Mouse (Mus musculus) kidney, embryonic 15.5 days (tissue): ENCODE data around the gene Pam16. TPM values are rescaled to one million over a fixed set of nuclear protein-coding genes. Genes with fewer than 3 reads are reported as not detected.
A peak's percentile ranks its signal among the peaks of the same experiment; 100 is the strongest.

Source experiments
- ATAC-seq: fragments of 200-750 bp; cut with Nextera tagmentation; replicated peaks from 2 replicates; pipeline ENCODE4 v1.8.0; 2017; ENCODE audit warnings: moderate TSS enrichment; ENCODE audit not compliant: low FRiP score
- H3K27ac ChIP-seq: fragments of 300-500 bp; sonication (generic); 2 replicates; pipeline ENCODE4 v1.5.1; 2015; ENCODE audit warnings: mild to moderate bottlenecking, inconsistent platforms
- H3K27me3 ChIP-seq: fragments of 300-500 bp; sonication (generic); 2 replicates; pipeline ENCODE4 v1.6.1; 2015; ENCODE audit warnings: inconsistent platforms
- H3K36me3 ChIP-seq: fragments of 300-500 bp; sonication (generic); 2 replicates; pipeline ENCODE4 v1.6.1; 2015; ENCODE audit warnings: inconsistent platforms
- H3K4me1 ChIP-seq: fragments of 300-500 bp; sonication (generic); 2 replicates; pipeline ENCODE4 v1.6.1; 2015; ENCODE audit warnings: inconsistent platforms
- H3K4me2 ChIP-seq: fragments of 300-500 bp; sonication (generic); 2 replicates; pipeline ENCODE4 v1.6.1; 2015; ENCODE audit warnings: moderate library complexity, mild to moderate bottlenecking, inconsistent platforms
- H3K4me3 ChIP-seq: fragments of 300-500 bp; sonication (generic); replicated peaks from 2 replicates; pipeline ENCODE4 v1.5.1; 2015; ENCODE audit warnings: mild to moderate bottlenecking, inconsistent platforms
- H3K9ac ChIP-seq: fragments of 300-500 bp; sonication (generic); 2 replicates; pipeline ENCODE4 v1.6.1; 2015; ENCODE audit warnings: mild to moderate bottlenecking, inconsistent platforms
- H3K9me3 ChIP-seq: fragments of 300-500 bp; sonication (generic); replicated peaks from 2 replicates; pipeline ENCODE4 v1.6.1; 2016; ENCODE audit warnings: inconsistent platforms
- WGBS: fragments of 180-500 bp; shearing (Covaris S2); methylation state at CpG from one replicate; pipeline ENCODE4 v1.1.7; 2015; ENCODE audit warnings: mixed read lengths; 5-methylcytosine and 5-hydroxymethylcytosine counted together
- polyA plus RNA-seq: library from polyadenylated mRNA; unstranded; fragments of >200 nt; fragmentation: Nextera tagmentation; extraction: Ambion mirVana; gene quantifications from 2 replicates; pipeline ENCODE4 v1.2.1, GENCODE M21; 2015

The Pam16 gene
- polyA plus RNA-seq, 1 experiment from 2014 or later: 92.6 TPM

DNA sequence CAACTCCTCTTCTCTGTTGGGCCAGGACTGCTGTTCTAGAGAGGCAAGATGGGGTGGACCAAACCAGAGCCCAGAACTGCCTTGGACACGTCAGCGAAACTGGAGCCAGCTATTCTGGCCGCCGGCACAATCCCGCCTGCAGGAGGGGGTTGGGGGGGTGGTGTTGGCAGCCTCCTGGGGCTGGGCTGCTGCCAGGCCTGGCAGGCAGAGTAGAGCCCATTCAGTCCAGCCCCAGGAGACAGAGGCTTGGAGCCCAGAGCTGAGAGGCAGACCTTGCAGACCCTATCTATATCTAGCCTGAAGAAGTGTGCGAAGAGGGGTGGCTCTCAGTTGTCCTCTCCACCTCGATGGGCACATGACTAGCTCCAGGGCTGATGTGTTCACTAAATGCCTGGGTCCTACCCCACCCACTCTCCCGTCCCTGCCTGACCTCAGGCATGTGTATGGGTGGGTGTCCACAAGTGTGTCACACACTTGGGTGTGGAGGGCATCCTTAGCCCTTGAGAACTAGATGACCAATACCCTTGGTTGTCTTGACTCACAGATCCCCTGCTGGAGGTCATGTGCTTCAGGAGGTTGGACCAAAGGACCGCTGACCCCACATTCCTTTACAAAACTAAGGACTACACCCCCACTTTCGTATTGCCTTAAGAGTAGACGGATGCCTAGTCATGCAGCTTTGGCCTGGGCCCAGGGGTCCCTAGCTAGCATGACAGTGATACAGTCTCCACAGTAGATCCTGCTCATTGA, 19.1 kb upstream of the Pam16 start:
- 67% methylated on average over 11 of the region's 11 CpGs for WGBS
- ATAC-seq: no peak
- Histone ChIP-seq H3K27me3 (no peaks in the 10 kb centered on the region), H3K27ac (peak overlapping the region; percentile 96), H3K4me2 (peak overlapping the region; percentile 73), H3K9me3 (no peaks in the 10 kb centered on the region), H3K9ac (no peak overlapping the region), H3K4me1 (peaks cover 90% of the 10 kb centered on the region), H3K4me3 (no peak overlapping the region), H3K36me3 (peaks cover 33% of the 10 kb centered on the region)

DNA sequence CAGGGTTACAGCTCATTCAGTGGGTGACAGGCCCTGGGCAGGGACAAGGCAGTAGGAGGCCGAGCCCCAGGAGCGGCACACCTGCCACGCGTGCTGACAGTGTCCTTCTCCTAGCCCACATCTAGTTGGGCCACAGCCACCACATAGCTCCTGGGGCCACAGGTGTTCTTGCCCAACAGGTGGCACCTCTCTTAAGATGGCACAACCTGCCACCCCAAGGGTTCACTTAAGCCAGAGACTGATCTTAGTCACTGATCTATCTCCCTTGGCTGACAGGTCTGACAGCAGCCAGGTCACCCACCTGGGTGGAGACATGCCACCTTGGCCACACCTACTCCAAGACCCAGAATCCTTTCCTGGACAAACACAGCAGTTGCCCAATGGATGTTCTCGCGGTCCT, 18.1 kb upstream of the Pam16 start:
- Histone ChIP-seq H3K27me3 (no peaks in the 10 kb centered on the region), H3K9ac (0 out of 2 replicates have a peak overlapping the region, but pooled peaks have one; percentile 5), H3K27ac (peak overlapping the region; percentile 96), H3K36me3 (peaks cover 24% of the 10 kb centered on the region), H3K4me1 (peaks cover 81% of the 10 kb centered on the region), H3K4me2 (peak overlapping the region; percentile 73), H3K4me3 (peak overlapping the region; percentile 76), H3K9me3 (no peaks in the 10 kb centered on the region)
- WGBS: 67% methylated on average over 6 of the region's 6 CpGs
- no peak for ATAC-seq

GRCm38 (mm10) chr16:4642190-4642589, 17.4 kb upstream of the Pam16 start:
- H3K9me3 ChIP-seq: no peaks in the 10 kb centered on the region
- ATAC-seq: peak; percentile 72
- no peaks in the 10 kb centered on the region for H3K27me3 ChIP-seq
- peak overlapping the region; percentile 76 for H3K4me3 ChIP-seq
- H3K9ac ChIP-seq: 0 out of 2 replicates have a peak overlapping the region, but pooled peaks have one; percentile 5
- peak overlapping the region; percentile 96 for H3K27ac ChIP-seq
- peaks cover 17% of the 10 kb centered on the region for H3K36me3 ChIP-seq
- H3K4me2 ChIP-seq: peak overlapping the region; percentile 73
- peaks cover 73% of the 10 kb centered on the region for H3K4me1 ChIP-seq
- 29% methylated on average over 13 of the region's 13 CpGs for WGBS

DNA sequence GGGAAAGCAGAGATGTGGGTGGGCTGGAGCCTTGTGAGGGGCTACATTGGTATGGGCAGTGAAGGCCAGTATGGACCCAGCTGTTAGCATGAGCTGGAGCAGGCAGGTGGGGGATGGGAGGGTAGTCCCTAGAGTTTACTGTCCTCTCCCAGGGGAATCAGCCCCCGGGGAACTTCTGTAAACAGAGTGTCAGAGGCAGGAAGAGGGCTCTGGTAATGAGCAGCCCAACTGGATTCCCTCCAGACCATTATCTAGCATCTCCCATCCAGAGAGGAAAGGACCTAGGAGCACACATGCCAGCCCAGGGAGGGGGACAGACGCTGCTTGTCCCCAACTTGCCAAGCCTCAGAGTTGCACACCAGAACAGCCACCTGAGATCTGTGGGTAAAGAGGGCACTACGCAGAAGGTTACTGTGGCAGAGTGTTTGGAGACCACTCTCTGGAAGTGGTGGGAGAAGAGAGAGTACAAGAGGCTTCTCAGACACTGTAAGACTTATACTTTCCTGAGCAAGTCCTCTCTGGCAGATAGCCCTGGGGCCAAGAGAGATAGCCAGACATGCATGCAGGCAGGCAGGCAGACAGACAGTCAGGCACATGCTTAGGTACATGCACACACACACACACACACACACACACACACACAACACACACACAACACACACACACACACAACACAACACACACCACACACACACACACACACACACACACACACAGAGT, 16.5 kb upstream of the Pam16 start:
- Histone ChIP-seq H3K4me1 (peaks cover 64% of the 10 kb centered on the region), H3K4me3 (peak overlapping the region; percentile 76), H3K4me2 (peak overlapping the region; percentile 73), H3K9me3 (no peaks in the 10 kb centered on the region), H3K27me3 (no peaks in the 10 kb centered on the region), H3K9ac (peak overlapping the region; percentile 80), H3K36me3 (peaks cover 17% of the 10 kb centered on the region), H3K27ac (peak overlapping the region; percentile 96)
- 27% methylated on average over 3 of the region's 3 CpGs for WGBS
- no peak for ATAC-seq

DNA sequence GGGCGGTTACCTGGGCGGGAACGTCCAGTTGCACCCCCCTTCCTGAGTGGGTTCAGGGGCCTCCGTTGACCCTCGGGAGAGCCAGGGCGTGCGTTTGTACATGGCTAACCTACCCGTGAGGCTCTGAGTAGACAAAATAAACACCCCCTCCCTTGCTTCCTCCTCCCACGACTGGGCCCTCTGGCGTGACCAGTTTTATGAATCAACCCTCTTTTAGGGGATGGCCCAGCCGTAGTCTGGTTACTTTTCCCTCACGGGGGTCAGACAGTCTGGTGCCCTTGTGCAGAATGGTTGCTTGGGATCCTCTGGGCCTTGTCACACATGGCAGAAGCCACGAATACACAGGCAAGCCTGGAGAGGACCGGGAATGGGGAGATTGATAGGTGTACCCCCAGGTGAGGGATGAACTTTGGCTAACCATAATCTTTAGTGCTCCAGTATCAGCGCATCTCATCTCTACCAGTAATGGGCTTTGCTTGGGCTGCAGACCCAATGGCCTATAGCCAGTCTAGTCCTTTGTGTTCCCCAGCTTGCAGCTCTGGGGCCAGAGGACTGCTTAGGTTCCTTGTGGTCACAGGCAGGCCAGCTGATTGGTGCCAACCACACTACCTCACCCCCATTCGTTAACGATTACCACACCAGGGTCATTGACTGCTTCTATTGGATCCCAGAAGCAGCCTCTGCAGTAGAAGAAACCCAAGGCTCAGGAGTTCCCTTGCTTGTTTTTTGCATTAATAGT, 15.6 kb upstream of the Pam16 start:
- Histone ChIP-seq H3K4me2 (peak overlapping the region; percentile 73), H3K27ac (peak overlapping the region; percentile 96), H3K27me3 (no peaks in the 10 kb centered on the region), H3K9me3 (no peaks in the 10 kb centered on the region), H3K4me3 (peak overlapping the region; percentile 76), H3K9ac (peak overlapping the region; percentile 80), H3K36me3 (peaks cover 11% of the 10 kb centered on the region), H3K4me1 (peaks cover 60% of the 10 kb centered on the region)
- ATAC-seq: peak; percentile 50
- WGBS: 2% methylated on average over 17 of the region's 17 CpGs

GRCm38 (mm10) chr16:4639831-4640237, 15.0 kb upstream of the Pam16 start, which contains the start of the genes Vasn and Dnaja3:
Gene Vasn (plus strand): TSS chr16:4639941.
Gene Dnaja3 (plus strand): TSS chr16:4639989.
- peak; percentile 94 for ATAC-seq
- Histone ChIP-seq H3K36me3 (peaks cover 12% of the 10 kb centered on the region; the same call in 1 of the 2 replicates), H3K4me2 (peak within 1 kb of the TSS; percentile 73), H3K9ac (peak within 1 kb of the TSS; percentile 80), H3K9me3 (no peaks in the 10 kb centered on the region), H3K4me1 (peaks cover 56% of the 10 kb centered on the region), H3K27me3 (no peaks in the 10 kb centered on the region), H3K27ac (peak within 1 kb of the TSS; percentile 96), H3K4me3 (peak within 1 kb of the TSS; percentile 76)
- under 1% methylated on average over 22 of the region's 22 CpGs for WGBS

- Histone ChIP-seq H3K4me1 (peaks cover 47% of the 10 kb centered on the region), H3K9me3 (no peaks in the 10 kb centered on the region), H3K27ac (0 out of 2 replicates have a peak overlapping the region, but pooled peaks have one; percentile 96), H3K36me3 (peaks cover 13% of the 10 kb centered on the region), H3K4me2 (0 out of 2 replicates have a peak overlapping the region, but pooled peaks have one; percentile 73), H3K4me3 (no peak overlapping the region), H3K27me3 (no peaks in the 10 kb centered on the region), H3K9ac (no peak overlapping the region)
- 92% methylated on average over 3 of the region's 3 CpGs for WGBS
- ATAC-seq: no peak
Observed at GRCm38 (mm10) chr16:4638891-4639390, 14.2 kb upstream of the Pam16 start.

DNA sequence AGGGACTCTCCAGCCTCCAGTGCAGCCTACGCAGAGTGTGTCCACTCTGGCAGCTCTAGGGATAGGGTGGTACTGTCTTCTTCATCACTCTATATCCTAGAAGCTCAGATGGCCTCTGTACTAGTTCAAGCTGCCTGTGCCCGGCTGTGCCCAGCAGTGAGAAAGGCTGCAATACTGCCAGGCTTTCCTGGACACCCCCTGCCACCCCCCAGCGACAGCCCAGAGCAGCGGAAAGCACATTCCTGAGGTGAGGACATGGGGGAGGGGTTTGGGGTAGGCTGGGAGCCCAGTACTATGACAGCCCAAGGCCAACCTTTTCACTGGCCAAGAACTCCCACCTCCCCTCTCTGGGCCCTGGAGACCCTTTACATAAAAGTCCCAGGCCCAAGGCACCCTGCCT, 11.0 kb upstream of the Pam16 start:
- H3K4me1 ChIP-seq: peaks cover 16% of the 10 kb centered on the region
- ATAC-seq: no peak
- 65% methylated on average over 4 of the region's 4 CpGs for WGBS
- H3K9me3 ChIP-seq: no peaks in the 10 kb centered on the region
- H3K27me3 ChIP-seq: no peaks in the 10 kb centered on the region
- H3K27ac ChIP-seq: no peak overlapping the region
- peaks cover 30% of the 10 kb centered on the region for H3K36me3 ChIP-seq
- H3K4me2 ChIP-seq: no peak overlapping the region
- no peak overlapping the region for H3K4me3 ChIP-seq
- 0 out of 2 replicates have a peak overlapping the region, but pooled peaks have one; percentile 21 for H3K9ac ChIP-seq

- Histone ChIP-seq H3K27me3 (no peaks in the 10 kb centered on the region), H3K4me1 (peaks cover 15% of the 10 kb centered on the region), H3K36me3 (peaks cover 30% of the 10 kb centered on the region), H3K9me3 (no peaks in the 10 kb centered on the region), H3K9ac (no peak overlapping the region), H3K27ac (no peak overlapping the region), H3K4me2 (no peak overlapping the region), H3K4me3 (no peak overlapping the region)
- 78% methylated on average over 9 of the region's 9 CpGs for WGBS
- ATAC-seq: no peak
Observed at GRCm38 (mm10) chr16:4634681-4635080, 9.9 kb upstream of the Pam16 start.

- Histone ChIP-seq H3K4me2 (no peak overlapping the region), H3K9ac (no peak overlapping the region), H3K36me3 (peaks cover 30% of the 10 kb centered on the region), H3K9me3 (no peaks in the 10 kb centered on the region), H3K4me3 (no peak overlapping the region), H3K4me1 (0 out of 2 replicates have a peak, but pooled peaks cover 7% of the 10 kb centered on the region), H3K27me3 (no peaks in the 10 kb centered on the region), H3K27ac (no peak overlapping the region)
- 91% methylated on average over 3 of the region's 3 CpGs for WGBS
- ATAC-seq: no peak
Observed at GRCm38 (mm10) chr16:4633661-4634060, 8.9 kb upstream of the Pam16 start.

GRCm38 (mm10) chr16:4632050-4632449, 7.3 kb upstream of the Pam16 start:
- Histone ChIP-seq H3K4me3 (no peak overlapping the region), H3K27ac (peak overlapping the region; percentile 14; the same call in 1 of the 2 replicates), H3K9ac (no peak overlapping the region), H3K9me3 (no peaks in the 10 kb centered on the region), H3K36me3 (peaks cover 37% of the 10 kb centered on the region), H3K4me1 (peaks cover 12% of the 10 kb centered on the region), H3K4me2 (no peak overlapping the region), H3K27me3 (no peaks in the 10 kb centered on the region)
- WGBS: 48% methylated on average over 7 of the region's 7 CpGs
- no peak for ATAC-seq
